Mouse (Mus musculus): Measurements from ENCODE around the gene Steap1. TPM values are rescaled to one million over a fixed set of nuclear protein-coding genes. Genes with fewer than 3 reads are reported as not detected.

The Steap1 gene
- polyA plus RNA-seq, 1 experiment from 2014 or later: 199 TPM

DNA sequence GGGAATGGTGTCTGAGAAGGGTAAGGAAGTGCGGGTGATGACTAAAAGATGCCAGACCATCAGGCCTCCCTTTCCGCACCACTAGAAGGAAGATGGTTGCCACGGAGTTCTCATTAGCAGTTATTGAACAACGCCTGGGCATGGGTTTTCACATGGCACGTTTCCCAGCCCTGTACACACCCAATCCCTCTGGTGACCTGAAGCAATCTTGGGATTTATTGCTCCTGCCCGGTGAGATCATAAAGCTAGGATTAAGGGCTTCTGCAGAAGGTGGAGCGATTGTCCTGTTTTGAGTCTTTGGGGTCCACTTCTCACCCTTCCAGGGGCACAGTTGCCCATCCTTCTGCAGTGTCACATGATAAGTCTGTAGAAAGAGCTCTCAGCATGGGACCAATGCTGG, 26.9 kb downstream of the Steap1 start:
- DNase-seq (ENCODE audit: low read depth, low spot score) (no peak), ATAC-seq (no peak)
- ChIA-PET POLR2A (no interaction called here), CTCF (interaction anchor here (1.1 to 3.9 kb wide), 3 partner anchors 14 to 27 kb away, joined by 3 to 13 read pairs (median 4); no protein-coding TSS in a partner anchor)
- no peak for TF ChIP-seq CTCF (IDR thresholded peaks at IDR 0.05)
- in situ Hi-C loops (cut with MboI; ENCODE audit: low pct_unique_long_range_greater_than_20kb): no loop called here
- H3K27me3 ChIP-seq: no peaks in the 10 kb centered on the region

GRCm38 (mm10) chr5:5711032-5711431, 38.1 kb downstream of the Steap1 start:
- TF ChIP-seq CTCF (IDR thresholded peaks at IDR 0.05): no peak
- POLR2A ChIA-PET: interaction anchor here (0.8 to 0.9 kb wide), 2 partner anchors 16 to 26 kb away, joined by 3 read pairs; no protein-coding TSS in a partner anchor
- in situ Hi-C loops (cut with MboI; ENCODE audit: low pct_unique_long_range_greater_than_20kb): no loop called here
- CTCF ChIA-PET: interaction anchor here (1.1 to 1.6 kb wide), 4 partner anchors 12 to 38 kb away, joined by 3 to 7 read pairs (median 4); partner anchors contain the start of gene Steap1
- H3K27me3 ChIP-seq: no peaks in the 10 kb centered on the region
- DNase-seq (ENCODE audit: low read depth, low spot score) (no peak), ATAC-seq (no peak)

GRCm38 (mm10) chr5:5707341-5708278, 41.5 kb downstream of the Steap1 start:
- no peak for TF ChIP-seq CTCF (IDR thresholded peaks at IDR 0.05)
- ATAC-seq (no peak), DNase-seq (ENCODE audit: low read depth, low spot score) (no peak)
- ChIA-PET POLR2A (interaction anchor here (1.0 to 1.3 kb wide), 2 partner anchors 11 to 25 kb away, joined by 3 read pairs; no protein-coding TSS in a partner anchor), CTCF (interaction anchor here (1.4 to 2.2 kb wide), 4 partner anchors 9 to 15 kb away, joined by 3 to 9 read pairs (median 6); no protein-coding TSS in a partner anchor)
- in situ Hi-C loops (cut with MboI; ENCODE audit: low pct_unique_long_range_greater_than_20kb): no loop called here
- H3K27me3 ChIP-seq: no peaks in the 10 kb centered on the region

GRCm38 (mm10) chr5:5705019-5705418, 44.1 kb downstream of the Steap1 start:
- in situ Hi-C loops (cut with MboI; ENCODE audit: low pct_unique_long_range_greater_than_20kb): no loop called here
- CTCF ChIA-PET: interaction anchor here (2.1 to 2.6 kb wide), 2 partner anchors 10 to 17 kb away, joined by 4 to 13 read pairs; no protein-coding TSS in a partner anchor
- ATAC-seq: no peak

DNA sequence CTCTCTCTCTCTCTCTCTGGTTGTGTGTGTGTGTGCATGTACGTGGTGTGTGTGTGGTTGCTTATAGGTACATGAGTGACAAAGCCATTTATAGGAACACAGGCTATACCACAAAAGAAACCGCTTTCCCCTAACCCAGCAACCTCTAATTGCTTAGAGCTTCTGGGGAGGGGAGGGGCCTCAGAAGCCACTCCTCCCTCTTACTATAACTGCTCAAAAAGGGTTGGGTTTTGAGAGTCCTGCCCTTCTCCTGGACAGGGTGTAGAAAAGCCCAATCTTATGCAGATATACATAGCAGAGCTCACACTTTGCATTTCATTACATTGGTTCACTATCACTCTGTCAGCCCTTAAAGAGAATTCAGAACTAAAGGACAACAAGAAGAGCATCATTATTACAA, 48.7 kb downstream of the Steap1 start:
- ChIA-PET CTCF (interaction anchor here (1.8 to 2.4 kb wide), 2 partner anchors 11 to 16 kb away, joined by 7 read pairs; no protein-coding TSS in a partner anchor), POLR2A (no interaction called here)
- no peak for TF ChIP-seq CTCF (IDR thresholded peaks at IDR 0.05)
- ATAC-seq: no peak
- no peak for DNase-seq (ENCODE audit: low read depth, low spot score)
- in situ Hi-C loops (cut with MboI; ENCODE audit: low pct_unique_long_range_greater_than_20kb): no loop called here
- no peaks in the 10 kb centered on the region for H3K27me3 ChIP-seq

More at GRCm38 (mm10) chr5:5705019-5705418, 44.1 kb downstream of the Steap1 start:
- DNase-seq (ENCODE audit: low read depth, low spot score): no peak
- no peaks in the 10 kb centered on the region for H3K27me3 ChIP-seq
- no peak for TF ChIP-seq CTCF (IDR thresholded peaks at IDR 0.05)
- POLR2A ChIA-PET: no interaction called here

DNA sequence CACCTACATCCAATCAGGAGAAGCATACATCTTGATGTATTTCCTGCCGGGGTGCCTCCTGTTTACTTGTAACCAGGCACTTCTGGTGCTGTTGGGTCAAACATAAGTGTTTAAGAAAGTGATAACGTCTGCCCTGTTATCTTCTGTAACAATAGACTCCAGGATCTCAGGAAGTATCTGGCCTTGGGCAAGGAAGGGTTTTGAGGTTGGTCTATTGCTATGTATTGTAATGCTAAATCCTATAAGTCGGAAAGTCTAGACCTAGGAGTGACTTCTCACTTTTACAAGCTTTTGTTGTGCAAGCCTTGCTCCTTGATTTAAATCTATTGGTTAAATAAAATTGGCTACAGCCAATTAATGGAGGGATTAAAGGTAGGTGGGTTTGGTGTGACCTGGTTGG, 50.3 kb downstream of the Steap1 start:
- H3K27me3 ChIP-seq: no peaks in the 10 kb centered on the region
- ATAC-seq (no peak), DNase-seq (ENCODE audit: low read depth, low spot score) (no peak)
- ChIA-PET POLR2A (no interaction called here), CTCF (interaction anchor here (1.6 to 2.4 kb wide), 4 partner anchors 9 to 18 kb away, joined by 3 to 7 read pairs (median 7); no protein-coding TSS in a partner anchor)
- no peak for TF ChIP-seq CTCF (IDR thresholded peaks at IDR 0.05)
- in situ Hi-C loops (cut with MboI; ENCODE audit: low pct_unique_long_range_greater_than_20kb): no loop called here

DNA sequence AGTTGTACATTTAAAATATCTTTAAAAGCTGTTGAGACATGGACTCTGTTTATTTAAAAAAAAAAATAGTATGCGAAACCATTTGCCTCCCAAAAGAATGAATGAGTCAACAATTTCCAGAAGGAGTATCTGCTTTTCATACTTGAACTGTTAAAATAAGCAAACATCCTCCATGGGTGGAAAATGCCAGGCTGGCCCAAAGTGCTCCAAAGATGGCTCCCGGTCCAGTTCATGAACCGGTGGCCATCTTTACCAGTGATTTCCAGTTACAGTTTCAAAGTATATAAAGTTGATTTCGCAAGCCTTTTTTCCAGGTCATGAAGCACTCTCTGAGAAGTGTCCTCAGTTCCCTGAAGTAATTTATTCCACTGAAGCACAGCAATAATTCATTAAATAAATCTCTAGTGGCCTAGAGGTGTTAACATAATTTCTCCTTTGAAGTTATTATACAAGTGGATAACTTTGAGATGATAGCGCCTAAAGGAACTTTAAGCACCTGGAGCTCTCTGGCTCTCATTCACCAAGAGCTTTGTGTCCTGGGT, 53.7 kb downstream of the Steap1 start:
- DNase-seq (ENCODE audit: low read depth, low spot score): peak; percentile 24
- CTCF ChIA-PET: interaction anchor here (0.7 to 2.4 kb wide), 7 partner anchors 9 to 36 kb away, joined by 3 to 9 read pairs (median 3); no protein-coding TSS in a partner anchor
- no peak for TF ChIP-seq CTCF (IDR thresholded peaks at IDR 0.05)
- no peaks in the 10 kb centered on the region for H3K27me3 ChIP-seq
- POLR2A ChIA-PET: interaction anchor here (0.7 to 4.0 kb wide), 6 partner anchors 10 to 54 kb away, joined by 3 to 22 read pairs (median 4); partner anchors contain the start of gene Steap1
- ATAC-seq: peak; percentile 8
- in situ Hi-C loops (cut with MboI; ENCODE audit: low pct_unique_long_range_greater_than_20kb): no loop called here

DNA sequence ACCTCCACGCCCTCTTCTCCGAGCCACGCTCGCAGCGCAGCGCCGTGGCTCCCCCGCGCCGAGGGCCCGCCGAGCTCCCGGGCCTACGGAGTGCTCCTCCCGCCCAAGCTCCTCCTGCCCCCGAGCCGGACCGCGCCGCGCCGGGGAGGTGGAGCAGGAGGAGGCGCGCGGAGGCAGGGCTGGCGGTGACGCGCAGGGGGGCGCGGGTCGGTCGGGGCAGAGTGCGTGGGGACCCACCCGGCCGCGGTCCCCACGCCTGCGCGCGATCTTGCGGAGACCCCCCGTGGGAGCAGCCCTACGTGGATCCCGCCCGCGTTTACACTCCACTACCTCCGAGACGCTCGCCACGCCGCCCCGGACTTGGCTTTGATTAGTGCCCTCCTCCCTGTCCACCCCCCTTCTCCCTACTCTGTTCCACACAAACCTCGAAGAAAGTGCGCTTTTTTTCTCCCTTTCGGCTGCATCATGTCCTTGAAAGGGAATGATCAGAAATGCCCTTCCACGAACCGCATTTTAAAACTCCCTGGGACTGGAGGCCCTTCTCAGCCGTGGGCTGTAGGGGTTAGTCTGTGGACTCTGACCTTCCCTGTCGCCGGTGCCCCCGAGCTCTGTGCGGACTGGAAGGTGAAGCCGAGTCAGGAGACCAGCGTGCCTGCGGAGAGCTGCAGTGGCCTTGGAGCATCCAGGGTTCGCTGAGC, 55.0 kb downstream of the Steap1 start, which contains the start of gene Steap2:
Gene Steap2, minus strand, starts transcription at position 623 of the 698 bp plus-strand sequence.
- ChIA-PET CTCF (interaction anchor here (0.8 to 11.2 kb wide), 7 partner anchors 10 to 55 kb away, joined by 3 to 65 read pairs (median 4); partner anchors contain the start of gene Steap1), POLR2A (interaction anchor here (0.6 to 4.0 kb wide), 10 partner anchors 8 to 190 kb away, joined by 3 to 22 read pairs (median 3); partner anchors contain the start of gene Steap1)
- TF ChIP-seq CTCF (IDR thresholded peaks at IDR 0.05): no peak
- DNase-seq (ENCODE audit: low read depth, low spot score): no peak
- ATAC-seq: peak; percentile 60
- in situ Hi-C loops (cut with MboI; ENCODE audit: low pct_unique_long_range_greater_than_20kb): loop anchor here (5.0 kb wide), 1 partner anchor 182 kb away; the partner anchor contains the start of gene Cldn12
- no peaks in the 10 kb centered on the region for H3K27me3 ChIP-seq

DNA sequence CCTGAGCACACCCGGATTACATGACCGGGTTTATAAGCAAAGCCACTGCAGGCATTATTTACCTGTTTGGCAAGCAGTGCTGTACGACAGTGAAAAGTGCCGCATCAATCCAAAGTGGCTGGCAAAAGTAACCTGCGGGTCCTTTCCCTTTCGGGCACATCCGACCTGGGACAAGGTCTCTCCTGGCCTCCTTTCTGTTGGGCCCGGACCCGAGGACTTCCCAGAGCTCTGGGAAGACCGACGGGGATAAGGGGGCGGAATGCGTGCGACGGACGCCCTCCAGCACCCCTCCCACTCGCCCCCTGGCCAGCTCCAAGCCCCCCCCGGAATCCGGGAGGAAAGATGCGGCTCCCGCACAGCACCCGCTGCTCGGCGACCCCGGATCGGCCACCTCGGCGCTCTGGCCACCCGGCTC, 55.6 kb downstream of the Steap1 start:
- POLR2A ChIA-PET: interaction anchor here (0.7 to 4.0 kb wide), 5 partner anchors 11 to 56 kb away, joined by 3 to 22 read pairs (median 3); partner anchors contain the start of gene Steap1
- TF ChIP-seq CTCF (IDR thresholded peaks at IDR 0.05): no peak
- CTCF ChIA-PET: interaction anchor here (0.8 to 11.2 kb wide), 5 partner anchors 13 to 56 kb away, joined by 3 to 65 read pairs (median 4); partner anchors contain the start of gene Steap1
- in situ Hi-C loops (cut with MboI; ENCODE audit: low pct_unique_long_range_greater_than_20kb): loop anchor here (5.0 kb wide), 1 partner anchor 181 kb away; the partner anchor contains the start of gene Cldn12
- DNase-seq (ENCODE audit: low read depth, low spot score): no peak
- ATAC-seq: peak; percentile 14
- no peaks in the 10 kb centered on the region for H3K27me3 ChIP-seq

Data from Patski (cell line).